Mouse (Mus musculus): ENCODE data around the gene Tcf3. TPM values are rescaled to one million over a fixed set of nuclear protein-coding genes. Genes with fewer than 3 reads are reported as not detected.

The Tcf3 gene
- 10 to 100 TPM; 40.3 to 51.8 TPM for total RNA-seq (2021)

DNA sequence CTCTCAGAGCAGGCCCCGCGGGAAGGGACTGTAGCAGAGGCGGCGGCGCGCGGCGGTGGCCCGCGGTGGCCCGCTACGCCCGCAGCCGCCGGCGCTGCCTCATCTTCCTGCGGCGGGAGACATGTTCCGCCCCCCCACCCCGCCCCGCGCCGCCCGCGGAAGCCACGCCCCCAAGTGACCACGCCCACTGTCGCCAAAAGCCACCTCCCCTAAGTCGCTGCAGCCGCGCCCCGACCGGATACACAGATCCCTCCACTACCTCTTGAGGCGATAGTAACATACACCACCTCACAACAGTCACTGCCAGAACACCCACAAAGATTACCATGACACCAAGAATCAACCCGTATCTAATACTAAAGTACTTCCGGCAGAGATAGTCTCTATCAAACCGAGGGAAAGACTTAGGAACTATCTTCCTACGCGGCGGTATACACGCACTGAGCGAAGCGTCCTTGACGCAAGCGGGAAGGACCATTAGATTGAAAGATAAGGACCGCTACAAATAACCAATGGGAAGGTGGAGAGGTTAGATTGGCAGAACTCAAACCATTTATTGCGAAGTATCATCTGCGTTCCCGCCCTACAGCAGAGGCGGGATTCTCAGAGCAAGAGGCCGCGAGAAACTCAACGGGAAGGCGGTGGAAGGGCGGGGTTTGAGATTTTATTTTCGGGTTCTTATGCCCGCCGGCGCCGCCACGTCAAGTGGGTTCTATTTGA lies at the start of gene Tcf3:
Gene Tcf3, minus strand, starts transcription at position 135 of the 720 bp plus-strand sequence.
- intact Hi-C loops (cut with DNase I): loop anchor here (10.0 kb wide), 1 partner anchor 271 kb away; the partner anchor contains the start of genes Izumo4 and Mob3a
- peak; percentile 96 to 97 for DNase-seq

GRCm38 (mm10) chr10:80481002-80481401 lies 47.6 kb upstream of the Tcf3 start:
- intact Hi-C loops (cut with DNase I): no loop called here
- no peak for DNase-seq

DNA sequence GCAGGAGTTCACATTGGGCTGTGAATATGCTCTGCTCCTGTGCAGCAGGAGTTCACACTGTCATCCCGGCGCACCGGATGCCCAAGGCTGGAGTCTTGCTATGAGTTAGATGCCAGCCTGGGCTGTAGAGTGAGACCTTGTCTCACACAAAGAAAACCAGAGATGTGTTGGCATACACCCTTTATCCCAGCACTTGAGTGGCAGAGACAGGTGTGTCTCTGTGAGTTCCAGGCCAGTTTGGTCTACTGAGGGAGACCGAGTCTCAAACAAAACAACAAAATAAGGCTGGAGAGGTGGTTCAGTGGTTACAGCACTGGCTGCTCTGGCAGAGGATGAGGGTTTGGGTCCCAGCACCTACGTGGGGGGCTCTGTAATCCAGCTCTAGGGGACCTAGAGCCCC lies 45.1 kb upstream of the Tcf3 start:
- intact Hi-C loops (cut with DNase I): no loop called here
- DNase-seq: no peak

GRCm38 (mm10) chr10:80475290-80475959 lies 42.0 kb upstream of the Tcf3 start:
- intact Hi-C loops (cut with DNase I): no loop called here
- DNase-seq: peak; percentile 90

GRCm38 (mm10) chr10:80465066-80465465 lies 31.6 kb upstream of the Tcf3 start:
- intact Hi-C loops (cut with DNase I): no loop called here
- peak in 1 of 2 experiments; percentile 15 for DNase-seq

DNA sequence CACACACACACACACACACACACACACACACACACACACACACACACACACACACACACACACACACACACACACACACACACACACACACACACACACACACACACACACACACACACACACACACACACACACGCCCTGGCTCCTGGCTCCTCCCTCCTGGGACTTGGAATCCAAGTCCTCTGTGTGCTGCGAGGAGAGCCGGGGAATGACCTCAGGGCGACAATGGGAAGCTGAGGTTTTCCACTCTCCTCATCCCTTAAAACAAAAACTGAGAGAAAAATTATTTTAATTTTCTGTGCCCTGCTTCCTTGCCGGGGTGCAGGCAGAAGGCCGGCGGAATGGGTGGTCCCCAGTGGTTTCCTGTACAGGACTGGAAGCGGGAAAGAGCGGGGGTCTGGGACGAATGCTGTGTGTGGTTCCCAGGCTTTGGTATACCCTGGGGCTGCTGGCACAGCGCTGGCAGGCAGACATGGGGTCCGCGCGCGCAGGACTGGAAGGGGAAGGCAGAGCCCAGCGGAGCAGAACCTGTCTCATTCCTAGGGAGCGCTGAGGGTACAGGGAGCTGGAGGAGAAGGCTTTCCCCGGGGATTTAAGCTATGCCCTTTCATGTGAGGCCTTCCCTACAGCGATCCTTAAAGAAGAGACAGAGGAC lies 31.1 kb upstream of the Tcf3 start:
- intact Hi-C loops (cut with DNase I): no loop called here
- DNase-seq: peak; percentile 12 to 37

GRCm38 (mm10) chr10:80461346-80461745 lies 27.9 kb upstream of the Tcf3 start:
- DNase-seq: no peak
- intact Hi-C loops (cut with DNase I): no loop called here

DNA sequence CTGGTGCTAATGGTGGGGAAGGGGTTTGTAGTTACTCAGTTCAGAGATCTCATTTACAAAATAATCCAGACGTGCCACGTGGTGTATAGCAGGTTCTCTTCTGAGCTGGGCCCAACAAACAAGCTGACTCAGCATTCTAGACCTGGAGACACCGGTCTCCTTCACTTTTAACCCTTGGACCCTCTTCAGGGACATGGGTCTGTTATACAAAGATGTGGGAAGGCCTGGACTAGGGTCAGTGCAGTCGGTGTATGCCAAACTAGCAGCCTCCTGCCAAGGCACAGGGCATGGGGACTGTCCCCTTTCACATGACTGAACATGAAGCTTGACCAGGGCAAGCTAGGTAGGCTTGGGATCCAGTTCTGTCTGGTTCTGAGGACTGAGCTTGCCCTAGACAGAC lies 26.9 kb upstream of the Tcf3 start:
- no peak for DNase-seq
- intact Hi-C loops (cut with DNase I): no loop called here

GRCm38 (mm10) chr10:80459671-80460070 lies 26.2 kb upstream of the Tcf3 start:
- intact Hi-C loops (cut with DNase I): no loop called here
- no peak for DNase-seq

- intact Hi-C loops (cut with DNase I): no loop called here
- no peak for DNase-seq
Measured at GRCm38 (mm10) chr10:80459236-80459635, 25.8 kb upstream of the Tcf3 start.

- no peak for DNase-seq
- intact Hi-C loops (cut with DNase I): no loop called here
Measured at GRCm38 (mm10) chr10:80455697-80456096, 22.2 kb upstream of the Tcf3 start.

DNA sequence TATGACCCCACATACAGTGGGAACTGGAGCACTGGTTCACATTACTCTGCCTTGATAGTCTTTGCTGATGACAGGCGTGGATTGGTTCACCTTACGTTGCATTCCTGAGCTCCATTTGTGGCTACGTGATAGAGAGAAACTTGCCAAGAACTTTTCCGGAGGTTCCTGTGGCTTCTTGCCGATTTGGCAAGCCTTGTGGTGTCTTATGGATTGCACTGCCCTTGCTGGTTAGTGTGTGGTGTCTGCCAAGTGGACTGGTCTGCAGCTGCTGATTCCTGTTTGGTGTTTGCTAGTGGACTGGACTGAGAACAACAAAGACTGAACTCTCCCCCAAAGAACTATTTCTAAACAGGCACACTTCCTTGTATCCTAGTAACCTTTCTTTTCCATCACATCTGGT lies 21.3 kb upstream of the Tcf3 start:
- intact Hi-C loops (cut with DNase I): no loop called here

GRCm38 (mm10) chr10:80453601-80454000 lies 20.2 kb upstream of the Tcf3 start:
- DNase-seq: no peak
- intact Hi-C loops (cut with DNase I): no loop called here

More for the DNA sequence above, 21.3 kb upstream of the Tcf3 start:
- DNase-seq: no peak

- intact Hi-C loops (cut with DNase I): no loop called here
- no peak for DNase-seq
Measured at GRCm38 (mm10) chr10:80450599-80450998, 17.2 kb upstream of the Tcf3 start.

GRCm38 (mm10) chr10:80445898-80446601 lies 12.6 kb upstream of the Tcf3 start:
- intact Hi-C loops (cut with DNase I): loop anchor here (1.0 to 2.0 kb wide), 3 partner anchors 63 to 103 kb away; no protein-coding TSS in a partner anchor
- DNase-seq: peak; percentile 72 to 86

DNA sequence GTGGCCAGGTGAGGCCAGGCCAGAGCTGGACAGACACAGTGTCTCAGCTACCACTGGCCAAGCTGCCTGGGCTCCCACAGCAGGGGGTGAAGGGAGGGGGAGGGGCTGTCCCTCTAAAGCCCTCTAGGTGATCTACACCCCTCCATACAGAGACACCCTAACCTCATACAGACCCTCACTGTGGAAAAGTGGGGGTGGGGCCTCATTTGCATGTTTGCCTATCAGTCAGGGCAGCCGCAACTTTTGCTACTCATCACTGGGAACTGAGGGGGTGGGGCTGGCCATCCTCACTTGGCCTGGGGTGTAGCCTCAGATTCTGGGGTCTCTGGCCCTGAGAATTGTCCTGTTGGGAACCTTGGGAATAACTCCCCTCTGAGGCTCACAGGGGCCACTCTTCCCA lies 11.6 kb upstream of the Tcf3 start:
- intact Hi-C loops (cut with DNase I): loop anchor here (2.0 kb wide), 1 partner anchor 68 kb away; no protein-coding TSS in a partner anchor
- no peak for DNase-seq

DNA sequence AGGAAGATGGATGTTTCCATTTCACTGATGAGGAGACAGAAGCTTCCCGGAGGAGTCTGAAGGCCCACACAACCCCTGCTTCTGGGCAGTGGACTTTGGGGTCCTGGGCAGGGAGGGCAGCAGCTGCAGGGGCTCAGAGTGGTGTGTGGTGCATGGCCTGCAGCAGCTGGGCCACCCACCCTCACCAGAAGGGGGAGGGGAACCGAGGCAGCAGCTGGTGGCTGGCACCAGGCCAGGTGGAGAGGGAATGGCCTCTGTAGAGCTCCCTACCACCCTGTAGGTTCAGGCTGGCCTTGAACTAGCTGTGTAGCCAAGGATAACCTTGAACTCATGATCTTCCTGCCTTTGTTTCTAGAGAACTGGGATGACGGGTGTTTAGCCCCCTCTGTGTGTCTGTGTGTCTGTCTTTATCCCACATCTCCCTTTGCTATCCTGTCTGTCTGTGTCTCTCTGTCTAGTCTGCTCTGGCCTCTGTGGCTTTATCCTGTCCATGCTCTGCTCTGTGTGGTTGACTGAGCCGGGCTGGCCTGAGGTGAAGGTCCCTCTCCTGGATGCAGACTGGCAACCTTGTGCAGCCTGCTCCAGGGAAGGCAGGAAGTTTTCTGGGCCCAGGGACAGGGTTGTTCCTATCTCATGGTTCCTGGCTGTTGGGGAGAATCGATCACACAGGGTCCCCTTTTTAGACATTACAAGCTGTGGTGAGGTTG lies 11.0 kb upstream of the Tcf3 start:
- no peak for DNase-seq
- intact Hi-C loops (cut with DNase I): loop anchor here (2.0 kb wide), 1 partner anchor 68 kb away; no protein-coding TSS in a partner anchor

- intact Hi-C loops (cut with DNase I): loop anchor here (2.0 kb wide), 1 partner anchor 67 kb away; no protein-coding TSS in a partner anchor
- no peak for DNase-seq
Measured at GRCm38 (mm10) chr10:80443575-80444278, 10.3 kb upstream of the Tcf3 start.

DNA sequence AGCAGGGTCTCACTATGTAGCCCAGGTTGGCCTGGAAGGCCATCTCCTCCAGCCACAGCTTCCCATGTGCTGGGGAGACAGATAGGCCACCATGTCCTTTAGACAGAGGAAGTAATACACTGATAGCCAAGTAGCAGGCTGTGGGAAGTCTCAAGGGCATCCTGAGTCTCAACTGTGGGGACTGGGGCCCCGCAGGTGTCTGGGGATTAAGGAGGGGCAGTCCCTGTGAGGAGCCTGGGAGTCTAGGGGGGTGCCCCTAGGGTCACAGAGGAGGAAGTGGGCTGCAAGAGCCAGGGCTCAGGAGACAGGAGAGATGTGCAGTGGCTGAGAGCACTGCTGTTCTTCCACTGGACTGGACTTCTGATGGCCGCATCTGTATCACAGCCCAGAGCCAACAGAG lies 9.5 kb upstream of the Tcf3 start:
- DNase-seq: no peak
- intact Hi-C loops (cut with DNase I): no loop called here

- intact Hi-C loops (cut with DNase I): no loop called here
- DNase-seq: no peak
Measured at GRCm38 (mm10) chr10:80441598-80441997, 8.2 kb upstream of the Tcf3 start.

Data from heart, postnatal 10 days (tissue).